Mouse (Mus musculus) MEL (cell line): ENCODE results near the gene Hpdl. TPM values are rescaled to one million over a fixed set of nuclear protein-coding genes. Genes with fewer than 3 reads are reported as not detected.

Experiments used
- DNase-seq: peaks from one replicate; pipeline ENCODE4 v3.0.0; 2011; ENCODE audit warnings: low read depth, low spot score
- H3K27ac ChIP-seq: 2 replicates; pipeline ENCODE4 v1.5.1; 2012; ENCODE audit warnings: low read depth, mild to moderate bottlenecking, control low read depth, low read length, moderate library complexity; ENCODE audit not compliant: control insufficient read depth
- H3K27me3 ChIP-seq, 2 experiments: fragments of 150-350 bp in 1 of 2; sonication (generic) in 1 of 2; 2 replicates each; pipeline ENCODE4 v1.6.1; 2012; ENCODE audit warnings: low read length in 2 of 2, mild to moderate bottlenecking in 2 of 2, improper control_type of control experiment in 1 of 2, moderate library complexity in 1 of 2; ENCODE audit not compliant: insufficient read depth in 2 of 2, control insufficient read depth in 1 of 2
- H3K36me3 ChIP-seq, 2 experiments: 2 replicates each; pipeline ENCODE4 v1.6.1; 2012 to 2014; ENCODE audit warnings: low read length in 2 of 2, improper control_type of control experiment in 1 of 2, inconsistent platforms in 1 of 2, mild to moderate bottlenecking in 1 of 2; ENCODE audit not compliant: insufficient read depth in 2 of 2, control insufficient read depth in 1 of 2
- H3K4me1 ChIP-seq, 2 experiments: fragments of 150-350 bp in 1 of 2; sonication (generic) in 1 of 2; 2 replicates each; pipeline ENCODE4 v1.6.1; 2012; ENCODE audit warnings: low read length in 2 of 2, improper control_type of control experiment in 1 of 2, mild to moderate bottlenecking in 1 of 2; ENCODE audit not compliant: insufficient read depth in 2 of 2, control insufficient read depth in 1 of 2
- H3K4me3 ChIP-seq, 2 experiments: fragments of 150-350 bp in 1 of 2; sonication (generic) in 1 of 2; 2 replicates each; pipeline ENCODE4 v1.5.1; 2012; ENCODE audit warnings: low read depth in 2 of 2, low read length in 2 of 2, mild to moderate bottlenecking in 2 of 2, moderate library complexity in 2 of 2, control low read depth in 1 of 2, improper control_type of control experiment in 1 of 2; ENCODE audit not compliant: control insufficient read depth in 1 of 2, insufficient read depth in 1 of 2
- H3K79me2 ChIP-seq: 2 replicates; pipeline ENCODE4 v1.6.1; 2012; ENCODE audit warnings: mild to moderate bottlenecking, low read length, moderate library complexity; ENCODE audit not compliant: control insufficient read depth, poor library complexity, insufficient read depth
- H3K9ac ChIP-seq: 2 replicates; pipeline ENCODE4 v1.6.1; 2012; ENCODE audit warnings: low read depth, mild to moderate bottlenecking, control low read depth, low read length, moderate library complexity; ENCODE audit not compliant: control insufficient read depth, poor library complexity, severe bottlenecking
- H3K9me3 ChIP-seq: fragments of 150-350 bp; sonication (generic); replicated peaks from 2 replicates; pipeline ENCODE4 v1.6.1; 2012; ENCODE audit warnings: mild to moderate bottlenecking, low read length, improper control_type of control experiment, moderate library complexity; ENCODE audit not compliant: insufficient read depth
- CTCF ChIP-seq, 3 experiments: IDR thresholded peaks in 2 of 3; conservative IDR thresholded peaks in 1 of 3; 2 replicates each; pipeline ENCODE4 v1.5.1; 2011 to 2012; ENCODE audit warnings: low read length in 3 of 3, low read depth in 2 of 3, mild to moderate bottlenecking in 2 of 3, improper control_type of control experiment in 1 of 3, inconsistent platforms in 1 of 3, mixed read lengths in 1 of 3, moderate library complexity in 1 of 3; ENCODE audit not compliant: control insufficient read depth in 1 of 3, insufficient read depth in 1 of 3, poor library complexity in 1 of 3, severe bottlenecking in 1 of 3
- E2F4 ChIP-seq: IDR thresholded peaks from 2 replicates; pipeline ENCODE4 v1.6.1; 2011; ENCODE audit warnings: low read depth, low read length, improper control_type of control experiment, borderline replicate concordance
- GATA1 ChIP-seq: IDR thresholded peaks from 2 replicates; pipeline ENCODE4 v1.6.1; 2011; ENCODE audit warnings: low read depth, low read length, improper control_type of control experiment
- HCFC1 ChIP-seq: IDR thresholded peaks from 2 replicates; pipeline ENCODE4 v1.6.1; 2012; ENCODE audit warnings: low read depth, mild to moderate bottlenecking, inconsistent platforms, low read length, improper control_type of control experiment, moderate library complexity
- MAX ChIP-seq: IDR thresholded peaks from 2 replicates; pipeline ENCODE4 v1.6.1; 2011; ENCODE audit warnings: low read length, improper control_type of control experiment
- MAZ ChIP-seq: IDR thresholded peaks from 2 replicates; pipeline ENCODE4 v1.6.1; 2012; ENCODE audit warnings: low read depth, mild to moderate bottlenecking, inconsistent platforms, low read length, improper control_type of control experiment
- MXI1 ChIP-seq: IDR thresholded peaks from 2 replicates; pipeline ENCODE4 v1.6.1; 2011; ENCODE audit warnings: mild to moderate bottlenecking, low read depth, low read length, improper control_type of control experiment
- MYC ChIP-seq: IDR thresholded peaks from 2 replicates; pipeline ENCODE4 v1.6.1; 2011; ENCODE audit warnings: low read depth, mild to moderate bottlenecking, low read length, improper control_type of control experiment, moderate library complexity
- POLR2AphosphoS5 ChIP-seq: IDR thresholded peaks from 2 replicates; pipeline ENCODE4 v1.6.1; 2012; ENCODE audit warnings: low read depth, borderline replicate concordance, mild to moderate bottlenecking, inconsistent platforms, low read length, moderate library complexity, mixed read lengths
- RAD21 ChIP-seq: IDR thresholded peaks from 2 replicates; pipeline ENCODE4 v1.6.1; 2011; ENCODE audit warnings: mild to moderate bottlenecking, low read depth, low read length, improper control_type of control experiment
- RCOR1 ChIP-seq: IDR thresholded peaks from 2 replicates; pipeline ENCODE4 v1.6.1; 2012; ENCODE audit warnings: low read depth, mild to moderate bottlenecking, inconsistent platforms, low read length, improper control_type of control experiment
- SMC3 ChIP-seq: IDR thresholded peaks from 2 replicates; pipeline ENCODE4 v1.6.1; 2011; ENCODE audit warnings: low read depth, low read length, improper control_type of control experiment
- ZC3H11A ChIP-seq: IDR thresholded peaks from 2 replicates; pipeline ENCODE4 v1.6.1; 2012; ENCODE audit warnings: low read depth, mild to moderate bottlenecking, inconsistent platforms, low read length, improper control_type of control experiment
- ZMIZ1 ChIP-seq: IDR thresholded peaks from 2 replicates; pipeline ENCODE4 v1.6.1; 2012; ENCODE audit warnings: low read depth, mild to moderate bottlenecking, inconsistent platforms, low read length, improper control_type of control experiment, moderate library complexity
- polyA plus RNA-seq, 2 experiments: library from polyadenylated mRNA; stranded (reverse) in 1 of 2; unstranded in 1 of 2; fragments of >175 nt in 1 of 2; fragments of >200 nt in 1 of 2; gene quantifications; 2 replicates each; pipeline versions ENCODE4 v1.2.1 to v1.2.4; 2012; ENCODE audit warnings: low replicate concordance in 2 of 2, low read depth in 1 of 2; ENCODE audit not compliant: insufficient read length in 2 of 2, insufficient read depth in 1 of 2, missing spikeins in 1 of 2
- total RNA-seq: library from RNA; depleted of rRNA; stranded (reverse); fragments of 300-350 nt; gene quantifications from 2 replicates; pipeline ENCODE4 v1.2.3, GENCODE M21; 2012

Gene Hpdl
- total and polyA plus RNA-seq, 3 experiments: 0.14 TPM; not detected in 2

DNA sequence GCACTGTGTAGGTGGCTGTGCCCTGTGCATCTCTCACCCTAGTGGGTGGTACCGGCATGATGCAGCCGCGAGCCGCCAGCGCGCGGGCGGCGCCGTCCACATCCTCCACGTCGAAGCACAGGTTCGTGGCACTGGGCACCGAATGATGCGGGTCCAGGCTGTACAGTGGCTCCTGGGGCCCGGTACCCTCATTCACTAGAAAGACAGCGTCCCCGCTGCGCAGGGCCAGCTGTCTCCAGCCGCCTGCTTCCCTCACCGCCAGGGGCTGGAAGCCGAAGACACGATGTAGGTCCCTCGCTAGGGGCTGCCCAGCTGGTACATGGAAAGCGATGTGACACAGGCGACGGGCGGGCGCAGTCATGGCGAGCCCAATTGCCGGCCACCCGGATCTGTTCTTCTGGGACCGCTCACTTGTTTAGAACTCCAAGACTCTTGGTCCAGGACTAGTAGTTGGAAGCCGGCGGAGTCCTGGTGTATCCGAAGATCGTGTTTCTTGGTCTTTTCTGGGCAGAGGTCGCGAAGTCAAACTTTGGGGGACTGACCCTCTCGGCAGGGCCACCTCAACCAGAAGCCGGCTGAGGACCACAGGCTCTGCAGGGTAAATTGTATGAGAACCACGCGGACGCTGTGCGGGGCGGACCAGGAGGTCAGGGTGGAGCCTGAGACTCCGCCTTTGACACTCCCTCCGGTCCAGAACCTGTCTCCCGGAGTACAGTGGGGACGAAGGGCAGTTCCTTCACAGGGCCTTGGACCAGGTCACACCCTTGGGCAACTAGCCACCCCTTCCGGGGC, 409 bp downstream of the Hpdl start:
- H3K9me3 ChIP-seq: no peaks in the 10 kb centered on the region
- H3K9ac ChIP-seq: peak overlapping the region; percentile 44
- peak overlapping the region; percentile 75 to 83 for H3K4me3 ChIP-seq
- TF ChIP-seq ZMIZ1 (no peak), MAX (0 out of 2 replicates have a peak, but pooled peaks have one; percentile 22), MXI1 (peak; percentile 47; the same call in 1 of the 2 replicates), RAD21 (no peak), MYC (no peak), E2F4 (no peak), MAZ (no peak)
- H3K79me2 ChIP-seq: no peaks in the 10 kb centered on the region
- H3K4me1 ChIP-seq: peaks cover 0 to 3% of the 10 kb centered on the region in 2 experiments; a peak in 2 of 4 replicates
- peaks cover 0 to 4% of the 10 kb centered on the region in 2 experiments; a peak in 2 of 4 replicates for H3K36me3 ChIP-seq
- no peak overlapping the region for H3K27ac ChIP-seq
- H3K27me3 ChIP-seq: peaks cover 0 to 2% of the 10 kb centered on the region in 2 experiments; a peak in 1 of 4 replicates
- peak; percentile 67 for DNase-seq

DNA sequence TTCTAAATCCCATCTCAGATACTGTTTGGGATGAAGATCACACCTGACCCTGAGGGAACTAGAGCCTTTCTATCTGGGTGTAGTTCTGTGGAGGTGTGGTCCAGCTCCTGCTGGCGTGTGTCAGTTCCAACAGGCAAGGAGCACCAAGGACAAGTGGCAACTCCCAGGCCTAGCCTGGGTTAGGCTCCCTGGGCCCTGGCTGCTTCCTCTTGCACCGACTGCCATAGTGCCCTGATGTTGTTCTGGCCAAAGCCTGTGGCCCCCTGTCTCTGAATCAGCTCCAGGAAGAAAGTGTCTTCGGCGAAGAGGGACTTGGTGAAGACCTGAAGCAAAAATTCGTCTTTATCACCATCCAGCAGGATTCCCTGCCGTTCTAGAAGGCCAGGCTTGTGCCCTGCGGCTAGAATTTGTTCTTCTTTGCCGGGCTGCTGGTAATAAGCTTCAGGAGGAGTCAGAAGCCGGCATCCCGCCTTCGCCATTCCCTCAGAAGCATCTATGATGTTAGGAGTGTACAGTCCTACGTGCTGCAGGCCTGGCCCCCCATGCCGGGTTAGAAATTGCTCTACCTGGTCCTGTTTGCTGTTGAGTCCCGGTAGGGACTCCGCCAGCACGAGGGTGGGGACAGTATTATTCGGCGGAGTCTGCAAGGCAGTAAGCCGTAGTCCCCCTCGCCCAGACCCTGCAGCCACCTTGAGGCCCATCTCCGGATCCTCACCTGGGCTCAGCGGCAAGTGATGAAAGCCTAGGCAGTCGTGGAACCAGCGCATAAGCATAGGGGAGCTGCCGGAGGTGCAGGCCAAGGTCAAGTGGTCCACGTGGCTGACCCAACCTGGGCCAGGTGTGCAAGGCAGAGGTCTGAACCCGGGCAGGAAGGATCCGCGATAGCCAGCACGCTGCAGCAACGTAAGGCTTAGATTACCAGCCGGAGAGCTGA, 1.3 kb downstream of the Hpdl start:
- TF ChIP-seq SMC3 (no peak), HCFC1 (no peak), RCOR1 (no peak), ZC3H11A (no peak), CTCF (IDR thresholded peaks at IDR 0.05 in 2 of 3, conservative IDR thresholded peaks at IDR 0.05 in 1 of 3; ENCODE audit: control insufficient read depth in 1 of 3, insufficient read depth in 1 of 3, low read depth in 2 of 3, low read length in 3 of 3, poor library complexity in 1 of 3, severe bottlenecking in 1 of 3) (no peak), GATA1 (no peak), POLR2AphosphoS5 (no peak)
- TF ChIP-seq, all 39 proteins: peak for 0
- Histone ChIP-seq H3K79me2 (no peaks in the 10 kb centered on the region), H3K27ac (no peak overlapping the region), H3K9me3 (no peaks in the 10 kb centered on the region), H3K36me3 (peaks cover 0 to 4% of the 10 kb centered on the region in 2 experiments; a peak in 2 of 4 replicates), H3K4me1 (peaks cover 0 to 3% of the 10 kb centered on the region in 2 experiments; a peak in 2 of 4 replicates), H3K4me3 (no peak overlapping the region), H3K9ac (no peak overlapping the region), H3K27me3 (peaks cover 0 to 2% of the 10 kb centered on the region in 2 experiments; a peak in 1 of 4 replicates)
- no peak for DNase-seq
